Mouse (Mus musculus) gastrocnemius, adult 2 months (tissue): ENCODE measurements around the gene Rnf144b. TPM values are rescaled to one million over a fixed set of nuclear protein-coding genes. Genes with fewer than 3 reads are reported as not detected.

Experiments
- DNase-seq: peaks from one replicate; pipeline ENCODE4 v3.0.0; 2022
- H3K27ac ChIP-seq: fragments of 200-600 bp; 2 replicates; pipeline ENCODE4 v1.8.1; 2022; ENCODE audit warnings: mild to moderate bottlenecking
- H3K4me3 ChIP-seq: fragments of 200-600 bp; 2 replicates; pipeline ENCODE4 v1.8.1; 2022; ENCODE audit warnings: mild to moderate bottlenecking, moderate library complexity
- CTCF ChIP-seq: fragments of 200-600 bp; IDR thresholded peaks from 2 replicates; pipeline ENCODE4 v1.8.1; 2022; ENCODE audit warnings: antibody characterized with exemption, mild to moderate bottlenecking, moderate library complexity
- intact Hi-C: fragments of 180-260 bp; cut with DNase I; formaldehyde crosslinking; loops from one replicate; pipeline ENCODE4 v1.15.1; 2025
- total RNA-seq, 2 experiments: library from RNA; stranded (reverse); gene quantifications; 2 replicates each; pipeline ENCODE4 v1.2.3; 2021

Rnf144b gene
- total RNA-seq, 2 experiments from 2014 or later = 24.0 to 25.9 TPM

DNA sequence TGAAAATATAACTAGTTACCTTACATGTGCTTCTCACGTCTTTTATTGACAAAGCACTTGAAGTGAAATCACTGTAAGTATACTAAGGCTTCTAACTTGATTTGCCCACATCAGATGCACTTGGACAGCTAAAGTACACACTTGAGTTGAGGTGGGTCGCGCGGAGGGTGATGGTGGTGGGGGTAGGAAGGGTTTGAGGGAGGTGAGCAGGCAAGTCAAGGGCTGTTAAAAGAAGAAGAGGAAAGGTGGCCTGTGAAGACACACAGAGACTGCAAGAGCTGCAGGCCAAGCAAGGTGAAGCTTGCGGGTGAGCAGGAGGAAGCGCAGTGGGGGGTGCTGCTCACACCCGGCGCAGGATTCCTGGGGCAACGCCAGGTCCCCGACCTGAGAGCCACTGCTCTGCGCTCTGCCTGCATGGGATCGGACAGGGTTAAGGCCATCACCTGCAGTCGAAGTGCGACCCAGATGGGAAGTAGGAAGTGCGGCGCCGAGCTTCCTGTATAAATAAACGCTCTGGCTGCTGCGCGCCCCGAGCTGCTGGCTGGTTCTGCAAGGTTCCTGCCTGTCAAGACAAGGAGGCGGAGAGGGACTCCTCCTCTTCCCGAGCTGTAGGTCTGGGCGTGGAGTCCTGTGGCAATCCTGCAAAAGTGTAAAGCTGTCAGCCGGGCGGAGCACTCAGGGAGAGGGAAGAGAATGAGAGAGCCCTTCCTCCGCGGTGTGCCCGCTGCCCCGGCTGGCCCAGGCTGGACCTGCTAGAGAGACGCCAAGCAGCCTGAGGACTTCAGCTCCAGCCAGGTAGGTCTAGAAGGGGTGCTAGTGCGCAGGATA lies 71.1 kb downstream of the Rnf144b start:
- Histone ChIP-seq H3K27ac (peak overlapping the region; percentile 92), H3K4me3 (peak overlapping the region; percentile 87)
- TF ChIP-seq CTCF = no peak
- intact Hi-C loops = no loop called here
- peak; percentile 84 for DNase-seq

DNA sequence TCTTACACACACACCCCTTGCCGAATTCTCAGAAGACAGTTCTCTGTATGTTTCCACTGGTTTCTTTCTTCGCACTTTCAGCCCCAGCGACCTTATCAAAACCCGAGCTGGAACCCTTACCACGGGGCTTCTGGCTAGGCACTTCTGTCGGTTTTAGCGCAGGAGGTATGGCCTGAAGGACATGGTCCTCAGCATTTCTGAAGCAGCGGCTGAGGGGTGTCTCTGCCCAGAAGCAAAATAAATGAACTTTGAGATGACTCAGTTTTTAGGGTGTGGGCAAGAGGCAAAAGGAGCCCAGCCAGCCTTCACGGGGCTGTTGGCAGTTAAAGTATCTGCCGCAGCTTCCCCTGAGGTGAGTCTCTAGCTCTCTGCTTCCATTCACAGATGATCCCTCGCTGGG lies 72.2 kb downstream of the Rnf144b start:
- no peak for TF ChIP-seq CTCF
- DNase-seq = peak; percentile 41
- peak overlapping the region; percentile 92 for H3K27ac ChIP-seq
- peak overlapping the region; percentile 87 for H3K4me3 ChIP-seq
- intact Hi-C loops = no loop called here

DNA sequence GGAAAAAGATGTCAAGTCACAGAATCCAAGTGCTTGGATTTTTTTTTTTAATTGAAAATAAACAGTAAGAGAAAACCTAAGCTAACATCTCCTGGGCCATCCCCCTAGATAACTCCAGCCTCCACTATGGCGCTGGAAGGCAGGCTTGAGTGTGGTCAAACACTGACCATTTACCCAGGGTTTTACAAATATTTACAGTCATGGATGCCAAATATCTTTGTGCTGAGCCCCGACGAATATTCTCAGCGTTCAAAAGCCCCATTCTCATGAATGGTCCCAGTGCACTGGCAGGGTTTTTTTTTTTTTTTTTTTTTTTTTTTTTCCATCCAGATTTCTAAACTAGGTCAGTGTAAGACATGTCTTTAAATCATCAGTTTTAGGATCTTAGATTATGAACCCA lies 73.0 kb downstream of the Rnf144b start:
- no peak for DNase-seq
- peak overlapping the region; percentile 87 for H3K4me3 ChIP-seq
- peak overlapping the region; percentile 92 for H3K27ac ChIP-seq
- intact Hi-C loops = no loop called here
- TF ChIP-seq CTCF = no peak

DNA sequence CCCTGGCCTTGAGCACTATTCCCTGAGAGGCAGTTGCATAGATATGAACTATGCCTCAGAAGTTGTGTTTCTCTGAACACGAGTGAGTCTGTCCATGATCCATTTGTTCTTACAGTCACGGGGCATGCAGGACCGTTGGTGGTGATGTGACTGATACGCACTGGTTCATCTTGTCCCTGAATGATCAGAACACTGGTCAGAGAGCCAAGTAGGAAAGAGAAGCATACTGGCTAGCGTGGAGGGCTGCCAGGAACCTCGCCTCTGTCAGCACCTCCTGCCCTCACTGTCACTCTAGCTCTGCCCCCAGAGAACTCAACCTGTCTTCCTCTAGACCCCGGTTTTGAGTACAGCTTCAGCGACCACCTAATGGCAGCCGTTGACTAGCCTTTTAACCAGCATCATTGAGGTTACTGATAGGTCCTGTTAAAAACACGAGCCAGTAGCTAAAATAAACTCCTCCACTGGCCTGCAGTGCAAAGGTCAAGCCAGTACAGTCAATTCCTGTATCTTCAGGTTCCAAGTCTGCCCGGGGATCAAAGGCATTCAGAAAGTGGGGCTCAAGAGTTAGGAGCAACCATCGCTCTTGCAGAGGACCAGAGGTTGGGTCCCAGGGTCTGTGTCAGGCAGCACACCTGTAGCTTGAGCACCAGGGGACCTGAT lies 77.7 kb downstream of the Rnf144b start:
- intact Hi-C loops = no loop called here
- Histone ChIP-seq H3K27ac (peak overlapping the region; percentile 93), H3K4me3 (peak overlapping the region; percentile 9)
- no peak for TF ChIP-seq CTCF
- peak; percentile 84 for DNase-seq

DNA sequence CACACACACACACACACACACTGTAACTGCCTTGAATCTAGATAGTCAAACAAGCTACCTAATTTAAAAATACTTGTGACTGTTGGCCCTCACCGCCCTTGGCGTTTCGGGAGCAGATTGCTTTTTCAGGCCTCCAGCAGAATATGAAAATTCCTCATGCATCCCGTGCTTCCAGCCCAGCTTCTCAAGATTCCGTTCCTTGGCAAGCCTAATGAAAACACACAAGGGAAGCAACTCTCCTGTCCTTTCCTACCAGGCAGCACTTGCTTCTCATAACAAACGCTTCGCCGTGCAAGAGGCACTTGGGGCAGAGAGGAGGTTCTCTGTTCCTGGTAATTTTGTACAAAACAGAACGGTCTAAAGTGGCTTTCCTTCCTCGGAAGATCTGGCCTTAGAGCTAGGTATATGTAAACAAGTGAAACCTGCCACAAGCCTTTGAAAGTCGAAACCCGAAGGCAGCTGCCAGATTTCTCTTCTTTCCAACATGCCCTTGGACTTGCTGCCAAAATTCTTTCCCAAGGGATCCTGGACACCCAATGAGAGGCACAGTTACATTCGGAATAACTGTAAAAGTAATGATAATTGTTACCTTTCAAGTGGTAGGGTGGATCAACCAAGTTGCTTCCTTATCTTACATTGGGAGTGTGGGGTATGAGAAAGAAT lies 79.6 kb downstream of the Rnf144b start:
- H3K4me3 ChIP-seq = peak overlapping the region; percentile 55
- peak overlapping the region; percentile 93 for H3K27ac ChIP-seq
- intact Hi-C loops = loop anchor here (1.0 kb wide), 1 partner anchor 14 kb away; no protein-coding TSS in a partner anchor
- TF ChIP-seq CTCF = no peak
- peak; percentile 63 for DNase-seq

DNA sequence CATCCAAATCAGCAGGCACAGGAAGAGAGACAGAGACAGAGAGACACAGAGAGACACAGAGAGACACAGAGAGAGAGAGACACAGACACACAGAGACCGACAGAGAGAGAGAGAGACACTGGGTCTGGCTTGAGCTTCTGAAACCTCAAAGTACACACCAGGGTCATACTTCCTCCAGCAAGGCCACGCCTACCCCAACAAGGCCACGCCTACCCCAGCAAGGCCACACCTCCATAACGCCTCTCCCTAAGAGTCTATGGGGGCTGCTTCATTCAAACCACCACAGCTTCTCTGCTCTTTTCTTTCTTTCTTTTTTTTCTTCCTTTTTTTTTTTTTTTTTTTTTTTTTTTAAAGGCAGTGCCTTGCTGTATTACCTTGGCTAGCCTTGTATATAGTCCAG lies 88.0 kb downstream of the Rnf144b start:
- intact Hi-C loops = no loop called here
- no peak for DNase-seq
- TF ChIP-seq CTCF = no peak
- Histone ChIP-seq H3K4me3 (no peak overlapping the region), H3K27ac (no peak overlapping the region)

DNA sequence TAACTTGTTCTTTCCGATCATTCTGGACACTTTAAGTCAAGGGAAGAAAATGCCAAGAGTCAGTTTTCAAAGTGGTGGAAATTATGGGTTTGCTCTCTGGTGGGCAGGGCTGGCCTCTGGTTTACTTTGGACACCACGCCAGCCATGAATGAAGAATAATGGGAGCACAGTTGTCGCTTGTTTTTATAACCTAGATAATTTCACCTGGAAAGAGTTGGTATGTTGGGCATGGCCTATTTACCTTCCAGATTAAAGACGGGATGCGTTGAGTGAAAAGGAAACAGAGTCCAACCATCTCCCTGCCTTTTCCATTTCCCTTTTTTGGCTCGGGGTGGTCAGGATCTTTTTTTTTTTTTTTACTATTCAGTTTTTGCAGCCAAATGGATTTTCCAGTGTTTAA lies 88.5 kb downstream of the Rnf144b start:
- H3K4me3 ChIP-seq = no peak overlapping the region
- TF ChIP-seq CTCF = no peak
- intact Hi-C loops = no loop called here
- DNase-seq = no peak
- no peak overlapping the region for H3K27ac ChIP-seq

DNA sequence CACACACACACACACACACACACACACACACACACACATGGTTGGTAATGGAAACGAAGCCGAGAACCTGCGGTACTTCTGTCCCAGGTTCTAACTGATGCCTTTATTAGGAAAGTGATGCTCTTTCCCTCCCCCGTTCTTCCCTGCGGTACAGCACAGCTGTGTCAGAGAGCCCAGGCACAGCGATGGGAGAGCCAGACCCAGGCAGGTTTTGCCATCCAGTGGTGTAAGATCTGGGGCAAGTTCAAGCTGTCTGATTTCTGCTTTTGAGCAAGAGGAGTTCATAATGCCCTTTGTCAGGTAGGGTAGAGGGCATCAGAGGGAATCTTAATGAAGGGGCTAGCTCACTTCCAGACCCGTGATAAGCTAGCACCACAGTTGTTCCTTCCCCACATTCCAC lies 89.1 kb downstream of the Rnf144b start:
- H3K27ac ChIP-seq = peak overlapping the region; percentile 43; the same call in 1 of the 2 replicates
- intact Hi-C loops = no loop called here

DNA sequence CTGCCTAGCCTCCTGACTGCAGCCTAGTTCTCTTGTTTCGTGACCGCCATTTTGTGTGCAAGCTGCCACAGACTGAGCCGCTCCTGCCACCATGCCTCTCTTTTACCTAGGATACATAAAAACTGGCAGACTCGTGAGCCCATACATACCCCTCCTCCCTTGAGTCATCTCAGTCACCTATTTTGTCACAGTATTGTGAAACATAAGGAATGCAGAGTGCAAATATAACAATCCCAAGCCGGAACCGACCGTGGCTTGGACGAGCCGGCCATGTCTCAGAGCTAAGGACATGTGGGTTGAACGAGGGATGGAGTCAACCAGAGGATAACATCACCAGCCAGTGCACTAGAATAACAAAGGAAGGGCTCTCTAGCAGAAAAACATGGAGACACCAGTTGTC lies 91.4 kb downstream of the Rnf144b start:
- Histone ChIP-seq H3K4me3 (no peak overlapping the region), H3K27ac (no peak overlapping the region)
- DNase-seq = no peak
- TF ChIP-seq CTCF = no peak
- intact Hi-C loops = no loop called here

More for the DNA sequence above, 89.1 kb downstream of the Rnf144b start:
- no peak overlapping the region for H3K4me3 ChIP-seq
- no peak for DNase-seq
- TF ChIP-seq CTCF = no peak

DNA sequence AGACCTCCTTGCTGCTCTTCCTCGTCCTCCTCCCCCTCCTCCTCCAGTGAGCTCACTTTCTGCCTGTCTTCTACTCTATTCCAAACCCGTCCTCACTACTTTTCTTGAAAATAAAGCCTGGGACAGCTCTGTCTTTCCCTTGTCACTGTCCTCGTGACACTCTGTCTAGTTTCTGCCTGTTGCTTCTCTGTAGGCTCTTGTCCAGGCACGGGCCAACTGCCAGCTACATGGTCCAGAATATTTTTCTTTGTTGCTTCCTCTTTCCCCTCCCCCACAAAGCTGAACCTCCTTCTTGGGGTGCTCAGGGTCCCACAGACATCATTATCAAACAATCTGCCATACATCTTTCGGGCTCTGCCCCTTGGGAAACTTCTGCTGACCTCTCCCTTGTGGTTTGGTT lies 92.4 kb downstream of the Rnf144b start:
- peak; percentile 51 for DNase-seq
- Histone ChIP-seq H3K4me3 (no peak overlapping the region; the same call in 1 of the 2 replicates), H3K27ac (peak overlapping the region; percentile 84)
- intact Hi-C loops = no loop called here
- TF ChIP-seq CTCF = no peak

DNA sequence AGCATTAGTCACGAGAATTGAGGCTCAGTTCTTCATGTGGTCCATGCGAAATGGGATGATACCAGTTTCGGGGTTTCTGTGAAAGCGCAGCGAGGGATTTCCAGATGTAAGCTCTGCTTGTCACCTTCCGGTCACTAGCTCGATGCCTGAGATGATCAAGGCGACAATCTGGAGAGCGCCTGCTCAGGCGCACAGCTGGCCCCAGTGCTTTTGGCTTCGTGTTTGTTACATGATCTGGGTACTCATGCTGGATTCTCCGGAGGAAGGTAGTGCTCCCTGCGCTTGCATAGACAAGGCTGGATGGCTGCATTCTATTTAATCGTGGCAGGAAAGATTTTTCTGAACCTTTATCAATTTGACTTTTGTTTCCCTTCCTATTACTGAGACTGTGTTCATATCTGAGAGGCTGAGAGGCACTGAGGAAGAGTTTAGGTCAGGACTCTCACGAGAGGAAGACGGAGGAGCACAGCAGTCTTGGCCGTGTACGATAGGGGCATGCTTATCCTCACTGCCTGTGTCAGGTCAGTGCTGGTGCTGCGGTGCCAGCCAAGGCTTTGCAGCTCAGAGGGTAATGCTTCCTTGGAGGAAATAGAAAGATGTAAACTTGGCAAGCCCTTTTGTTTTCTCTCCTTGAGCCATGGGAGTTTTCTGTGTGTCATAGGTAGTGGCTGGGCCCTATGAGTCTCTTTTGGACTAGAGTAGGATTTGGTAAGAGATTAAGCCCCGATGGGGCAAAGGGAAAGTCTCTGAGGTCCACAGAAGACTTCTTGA lies 93.5 kb downstream of the Rnf144b start:
- peak overlapping the region; percentile 40 for H3K4me3 ChIP-seq
- intact Hi-C loops = loop anchor here (1.0 kb wide), 1 partner anchor 14 kb away; no protein-coding TSS in a partner anchor
- TF ChIP-seq CTCF = no peak
- H3K27ac ChIP-seq = peak overlapping the region; percentile 84
- DNase-seq = peak; percentile 76

DNA sequence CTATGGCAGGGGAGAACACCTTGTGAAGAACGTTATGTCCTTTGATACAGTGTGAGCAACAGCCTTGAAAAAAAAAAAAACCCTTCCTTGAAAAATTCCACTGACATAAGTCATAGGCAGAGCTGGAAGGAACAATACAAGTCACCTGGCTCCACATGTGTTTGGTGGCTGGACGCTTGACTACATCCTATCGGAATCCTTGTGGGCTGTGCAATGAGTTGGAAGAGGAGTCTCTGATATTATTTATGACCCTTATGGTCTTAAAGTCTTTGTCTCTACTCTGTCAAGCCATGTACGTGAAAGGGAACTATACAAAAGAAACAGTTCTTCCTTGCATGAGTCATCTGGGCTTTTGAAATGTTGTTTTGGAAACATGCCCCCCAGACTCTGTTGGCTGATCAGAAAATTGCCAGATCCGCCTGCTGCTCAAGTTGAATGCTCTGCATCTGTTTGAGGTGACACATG lies 94.7 kb downstream of the Rnf144b start:
- no peak for TF ChIP-seq CTCF
- Histone ChIP-seq H3K27ac (peak overlapping the region; percentile 84), H3K4me3 (peak overlapping the region; percentile 25)
- intact Hi-C loops = no loop called here
- no peak for DNase-seq
